Mouse (Mus musculus) midbrain, embryonic 16.5 days (tissue): Measurements from ENCODE around the gene Bcl9l. TPM values are rescaled to one million over a fixed set of nuclear protein-coding genes. Genes with fewer than 3 reads are reported as not detected.

Experiments used
- ATAC-seq: fragments of 200-750 bp; cut with Nextera tagmentation; 2 replicates; pipeline ENCODE4 v1.8.0; 2017; ENCODE audit warnings: moderate TSS enrichment
- H3K27ac ChIP-seq: fragments of 300-500 bp; sonication (generic); 2 replicates; pipeline ENCODE4 v1.5.1; 2014; ENCODE audit warnings: mild to moderate bottlenecking, low read length, mixed read lengths
- H3K27me3 ChIP-seq: fragments of 300-500 bp; sonication (generic); 2 replicates; pipeline ENCODE4 v1.6.1; 2014; ENCODE audit warnings: low read depth, low read length, mixed read lengths; ENCODE audit not compliant: control insufficient read depth, insufficient read depth
- H3K36me3 ChIP-seq: fragments of 300-500 bp; sonication (generic); 2 replicates; pipeline ENCODE4 v1.6.1; 2014; ENCODE audit warnings: mild to moderate bottlenecking, low read length, moderate library complexity, mixed read lengths; ENCODE audit not compliant: control insufficient read depth, insufficient read depth
- H3K4me1 ChIP-seq: fragments of 300-500 bp; sonication (generic); 2 replicates; pipeline ENCODE4 v1.6.1; 2014; ENCODE audit warnings: mild to moderate bottlenecking, low read length, mixed read lengths; ENCODE audit not compliant: control insufficient read depth, insufficient read depth
- H3K4me2 ChIP-seq: fragments of 300-500 bp; sonication (generic); 2 replicates; pipeline ENCODE4 v1.6.1; 2014; ENCODE audit warnings: mild to moderate bottlenecking, low read length, mixed read lengths
- H3K4me3 ChIP-seq: fragments of 300-500 bp; sonication (generic); 2 replicates; pipeline ENCODE4 v1.5.1; 2014; ENCODE audit warnings: low read depth, mild to moderate bottlenecking, low read length, moderate library complexity, mixed read lengths
- H3K9ac ChIP-seq: fragments of 300-500 bp; sonication (generic); 2 replicates; pipeline ENCODE4 v1.6.1; 2014; ENCODE audit warnings: low read depth, low read length, mixed read lengths
- H3K9me3 ChIP-seq: fragments of 300-500 bp; sonication (generic); replicated peaks from 2 replicates; pipeline ENCODE4 v1.6.1; 2014; ENCODE audit warnings: mild to moderate bottlenecking, low read length, mixed read lengths; ENCODE audit not compliant: control insufficient read depth, poor library complexity, severe bottlenecking
- whole genome bisulfite sequencing: fragments of 180-500 bp; shearing (Covaris S2); extraction: QIAGEN DNeasy Blood & Tissue Kit; methylation state at CpG from one replicate; pipeline ENCODE4 v1.1.7; 2014; 5-methylcytosine and 5-hydroxymethylcytosine counted together
- polyA plus RNA-seq: library from polyadenylated mRNA; unstranded; fragments of >200 nt; fragmentation: Nextera tagmentation; extraction: Ambion mirVana; gene quantifications from 2 replicates; pipeline ENCODE4 v1.2.1, GENCODE M21; 2015

Bcl9l gene
- polyA plus RNA-seq, 1 experiment from 2014 or later = 10.7 TPM

DNA sequence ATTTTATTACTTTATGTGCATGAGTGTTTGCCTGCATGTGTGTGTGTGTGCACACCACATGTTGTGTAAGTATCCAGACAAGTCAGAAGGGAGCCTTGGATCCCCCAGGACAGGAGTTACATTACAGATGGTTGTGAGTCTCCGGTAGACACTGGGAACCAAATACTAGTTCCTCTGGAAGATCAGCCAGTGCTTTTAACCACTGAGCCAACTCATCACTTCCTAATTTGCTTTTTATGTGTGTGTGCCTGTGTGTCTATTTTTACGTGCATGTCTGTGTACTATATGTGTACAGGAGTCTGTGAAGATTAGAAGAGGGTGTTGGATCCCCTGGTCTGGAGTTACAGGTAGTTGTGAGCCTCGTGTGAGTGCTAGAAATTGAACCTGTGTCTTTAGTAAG lies 58.1 kb downstream of the Bcl9l start:
- no peak for ATAC-seq
- H3K27ac ChIP-seq = no peak overlapping the region
- H3K4me2 ChIP-seq = no peak overlapping the region
- H3K9ac ChIP-seq = no peak overlapping the region
- no peaks in the 10 kb centered on the region for H3K27me3 ChIP-seq
- H3K4me3 ChIP-seq = no peak overlapping the region
- H3K9me3 ChIP-seq = no peaks in the 10 kb centered on the region
- no peaks in the 10 kb centered on the region for H3K36me3 ChIP-seq
- H3K4me1 ChIP-seq = no peaks in the 10 kb centered on the region
- WGBS = 86% methylated on average over 3 of the region's 3 CpGs

DNA sequence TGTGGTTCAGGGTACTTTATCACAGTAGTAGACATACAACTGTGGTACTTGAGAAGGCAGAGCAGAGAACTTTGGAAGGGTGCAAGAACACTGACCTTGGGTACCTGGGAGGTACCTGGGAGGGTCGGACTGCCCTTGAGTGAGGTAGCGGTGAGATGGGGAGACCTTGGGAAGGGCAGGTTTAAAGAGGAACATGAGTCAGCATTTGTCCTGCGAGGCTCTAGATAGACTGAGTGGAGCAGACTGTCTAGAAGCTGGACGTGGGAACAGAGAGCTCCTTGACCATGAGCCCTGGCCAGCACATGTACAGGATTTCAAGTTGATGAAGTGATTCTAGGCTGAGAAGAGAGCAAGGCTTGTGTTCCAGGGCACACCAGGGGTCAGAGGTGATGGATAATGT lies 59.7 kb downstream of the Bcl9l start:
- H3K27ac ChIP-seq = no peak overlapping the region
- no peaks in the 10 kb centered on the region for H3K36me3 ChIP-seq
- H3K9me3 ChIP-seq = no peaks in the 10 kb centered on the region
- H3K9ac ChIP-seq = no peak overlapping the region
- H3K4me2 ChIP-seq = no peak overlapping the region
- no peaks in the 10 kb centered on the region for H3K27me3 ChIP-seq
- H3K4me1 ChIP-seq = no peaks in the 10 kb centered on the region
- no peak overlapping the region for H3K4me3 ChIP-seq
- 83% methylated on average over 4 of the region's 4 CpGs for WGBS
- no peak for ATAC-seq

DNA sequence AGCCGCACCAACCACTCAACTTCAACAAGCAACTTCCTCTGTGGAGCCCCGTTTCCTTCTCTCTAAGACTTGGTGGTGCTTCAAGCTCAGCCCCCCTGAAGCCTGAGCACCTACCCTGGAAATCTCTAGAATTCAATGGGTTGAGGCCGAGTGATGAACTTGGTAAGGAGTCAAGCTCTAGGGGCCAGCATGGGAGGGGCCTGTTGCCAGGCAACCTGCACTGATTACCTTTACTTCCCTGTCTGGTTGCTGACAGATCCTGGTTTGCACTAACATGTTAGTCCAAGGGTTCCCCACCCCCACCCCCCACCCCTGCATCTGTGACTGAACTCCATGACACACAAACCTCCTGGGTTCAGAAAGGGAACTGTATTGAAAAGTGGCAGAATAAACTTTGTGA lies 62.4 kb downstream of the Bcl9l start:
- no peaks in the 10 kb centered on the region for H3K9me3 ChIP-seq
- H3K4me2 ChIP-seq = no peak overlapping the region
- H3K4me1 ChIP-seq = no peaks in the 10 kb centered on the region
- H3K27ac ChIP-seq = no peak overlapping the region
- 80% methylated on average over 3 of the region's 3 CpGs for WGBS
- ATAC-seq = no peak
- H3K36me3 ChIP-seq = no peaks in the 10 kb centered on the region
- no peak overlapping the region for H3K9ac ChIP-seq
- no peaks in the 10 kb centered on the region for H3K27me3 ChIP-seq
- no peak overlapping the region for H3K4me3 ChIP-seq

- no peak overlapping the region for H3K4me2 ChIP-seq
Measured at GRCm38 (mm10) chr9:44548412-44549152, 66.0 kb downstream of the Bcl9l start.

DNA sequence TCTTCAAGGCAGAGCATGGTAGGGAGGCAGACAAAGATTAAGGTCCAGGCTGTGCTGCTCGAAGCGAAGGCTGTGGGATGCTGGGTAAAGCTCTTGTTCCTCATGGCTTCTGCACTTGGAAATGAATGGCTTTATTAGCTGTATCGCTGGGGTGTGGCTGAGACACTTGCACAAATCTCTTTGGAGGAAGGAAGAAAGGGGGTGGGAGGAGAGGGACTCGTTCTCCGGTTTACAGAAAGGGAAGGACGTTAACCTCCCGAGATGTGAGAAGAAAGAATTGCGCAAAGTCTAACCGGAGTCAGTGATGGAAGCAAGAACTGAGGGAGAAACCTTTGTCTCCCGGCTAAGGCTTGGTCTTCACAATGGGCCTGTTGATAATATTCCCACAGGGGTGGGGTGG lies 68.5 kb downstream of the Bcl9l start:
- no peak overlapping the region for H3K4me2 ChIP-seq
- no peaks in the 10 kb centered on the region for H3K4me1 ChIP-seq
- H3K9me3 ChIP-seq = no peaks in the 10 kb centered on the region
- no peak overlapping the region for H3K27ac ChIP-seq
- H3K4me3 ChIP-seq = no peak overlapping the region
- H3K27me3 ChIP-seq = no peaks in the 10 kb centered on the region
- ATAC-seq = no peak
- H3K9ac ChIP-seq = no peak overlapping the region
- WGBS = 84% methylated on average over 10 of the region's 10 CpGs
- no peaks in the 10 kb centered on the region for H3K36me3 ChIP-seq

More at GRCm38 (mm10) chr9:44548412-44549152, 66.0 kb downstream of the Bcl9l start:
- Histone ChIP-seq H3K4me1 (no peaks in the 10 kb centered on the region), H3K9ac (no peak overlapping the region), H3K27ac (no peak overlapping the region), H3K36me3 (no peaks in the 10 kb centered on the region), H3K4me3 (no peak overlapping the region), H3K9me3 (no peaks in the 10 kb centered on the region), H3K27me3 (no peaks in the 10 kb centered on the region)
- no peak for ATAC-seq
- WGBS = 86% methylated on average over 8 of the region's 8 CpGs

GRCm38 (mm10) chr9:44552161-44552560 lies 69.5 kb downstream of the Bcl9l start:
- ATAC-seq = no peak
- Histone ChIP-seq H3K9me3 (no peaks in the 10 kb centered on the region), H3K4me1 (no peaks in the 10 kb centered on the region), H3K36me3 (no peaks in the 10 kb centered on the region), H3K4me3 (no peak overlapping the region), H3K27ac (no peak overlapping the region), H3K27me3 (no peaks in the 10 kb centered on the region), H3K9ac (no peak overlapping the region), H3K4me2 (no peak overlapping the region)
- WGBS = 73% methylated on average over 8 of the region's 8 CpGs

Other genes starting within 250 kb of the Bcl9l start
- 21.7 and 26.5 TPM in 2 replicates for gene Cbl, start 248.8 kb upstream of the Bcl9l start, polyA plus RNA-seq
- 1.5 TPM in 1 of 2 replicates, not detected in the other for gene Ccdc153, start 242.1 kb upstream of the Bcl9l start, polyA plus RNA-seq
- 0.72 and 0.82 TPM in 2 replicates for gene Pdzd3, start 231.4 kb upstream of the Bcl9l start, polyA plus RNA-seq
- 5.1 and 6.1 TPM in 2 replicates for gene Nlrx1, start 214.2 kb upstream of the Bcl9l start, polyA plus RNA-seq
- 29.7 and 33.9 TPM in 2 replicates for gene Abcg4, start 194.2 kb upstream of the Bcl9l start, polyA plus RNA-seq
- 28.7 and 30.0 TPM in 2 replicates for gene Hinfp, start 177.2 kb upstream of the Bcl9l start, polyA plus RNA-seq
- gene C2cd2l, start 162.5 kb upstream of the Bcl9l start, polyA plus RNA-seq = 22.3 and 24.8 TPM in 2 replicates
- gene Dpagt1, start 156.8 kb upstream of the Bcl9l start, polyA plus RNA-seq = 36.1 and 39.6 TPM in 2 replicates
- 112 and 124 TPM in 2 replicates for gene H2afx, start 148.1 kb upstream of the Bcl9l start, polyA plus RNA-seq
- gene Hmbs, start 138.6 kb upstream of the Bcl9l start, polyA plus RNA-seq = 54.7 and 56.2 TPM in 2 replicates
- gene Vps11, start 121.2 kb upstream of the Bcl9l start, polyA plus RNA-seq = 40.6 and 45.6 TPM in 2 replicates
- 26.8 and 28.2 TPM in 2 replicates for gene Hyou1, start 103.3 kb upstream of the Bcl9l start, polyA plus RNA-seq
- gene Slc37a4, start 86.0 kb upstream of the Bcl9l start, polyA plus RNA-seq = 43.1 and 46.6 TPM in 2 replicates
- gene Rps25, start 75.7 kb upstream of the Bcl9l start, polyA plus RNA-seq = 826 and 926 TPM in 2 replicates
- 330 and 343 TPM in 2 replicates for gene Trappc4, start 75.2 kb upstream of the Bcl9l start, polyA plus RNA-seq
- gene Ccdc84, start 64.3 kb upstream of the Bcl9l start, polyA plus RNA-seq = 35.7 and 39.2 TPM in 2 replicates
- gene Foxr1, start 41.7 kb upstream of the Bcl9l start, polyA plus RNA-seq = not detected in 2 replicates
- not detected in 2 replicates for gene Upk2, start 27.8 kb upstream of the Bcl9l start, polyA plus RNA-seq
- 0.07 TPM in 1 of 2 replicates, not detected in the other for gene Cxcr5, start 79.1 kb downstream of the Bcl9l start, polyA plus RNA-seq
- gene Ddx6, start 122.1 kb downstream of the Bcl9l start, polyA plus RNA-seq = 15.2 and 19.1 TPM in 2 replicates
- gene Treh, start 190.4 kb downstream of the Bcl9l start, polyA plus RNA-seq = not detected in 2 replicates